Mouse (Mus musculus) liver, embryonic 14.5 days (tissue): ENCODE data around the gene Cd160. TPM values are rescaled to one million over a fixed set of nuclear protein-coding genes. Genes with fewer than 3 reads are reported as not detected.

Source experiments
- ATAC-seq: fragments of 200-750 bp; cut with Nextera tagmentation; 2 replicates; pipeline ENCODE4 v1.8.0; 2017; ENCODE audit warnings: moderate number of reproducible peaks, mild to moderate bottlenecking, moderate library complexity; ENCODE audit not compliant: insufficient read depth
- DNase-seq, 3 experiments: peaks; one replicate each; pipeline ENCODE4 v3.0.0-alpha.2; 2012 to 2013; ENCODE audit warnings: low read depth in 3 of 3, low spot score in 3 of 3
- H3K27ac ChIP-seq: fragments of 300-500 bp; sonication (generic); 2 replicates; pipeline ENCODE4 v1.5.1; 2014; ENCODE audit warnings: moderate library complexity, mild to moderate bottlenecking, control low read depth, inconsistent platforms
- H3K27me3 ChIP-seq: fragments of 300-500 bp; sonication (generic); 2 replicates; pipeline ENCODE4 v1.6.1; 2014; ENCODE audit warnings: mild to moderate bottlenecking, low read length, moderate library complexity; ENCODE audit not compliant: control insufficient read depth, insufficient read depth
- H3K36me3 ChIP-seq: fragments of 300-500 bp; sonication (generic); replicated peaks from 2 replicates; pipeline ENCODE4 v1.6.1; 2014; ENCODE audit warnings: low read depth; ENCODE audit not compliant: control insufficient read depth, insufficient read depth
- H3K4me1 ChIP-seq, 2 experiments: fragments of 200-500 bp in 1 of 2; fragments of 300-500 bp in 1 of 2; sonication (generic) in 1 of 2; replicated peaks; 2 replicates each; pipeline ENCODE4 v1.6.1; 2012 to 2014; ENCODE audit warnings: antibody characterized with exemption in 1 of 2, inconsistent platforms in 1 of 2, low read length in 1 of 2; ENCODE audit not compliant: control insufficient read depth in 2 of 2, insufficient read depth in 2 of 2
- H3K4me2 ChIP-seq: fragments of 300-500 bp; sonication (generic); 2 replicates; pipeline ENCODE4 v1.6.1; 2014; ENCODE audit warnings: low read depth, mild to moderate bottlenecking, control low read depth, moderate library complexity
- H3K4me3 ChIP-seq, 2 experiments: fragments of 200-500 bp in 1 of 2; fragments of 300-500 bp in 1 of 2; sonication (generic) in 1 of 2; 2 replicates each; pipeline ENCODE4 v1.5.1; 2012 to 2014; ENCODE audit warnings: low read depth in 2 of 2, low read length in 2 of 2, mild to moderate bottlenecking in 2 of 2, control low read depth in 1 of 2, inconsistent platforms in 1 of 2, moderate library complexity in 1 of 2; ENCODE audit not compliant: insufficient read depth in 1 of 2
- H3K9ac ChIP-seq: fragments of 300-500 bp; sonication (generic); replicated peaks from 2 replicates; pipeline ENCODE4 v1.6.1; 2014; ENCODE audit warnings: mild to moderate bottlenecking, control low read depth, moderate library complexity
- H3K9me3 ChIP-seq: fragments of 300-500 bp; sonication (generic); 2 replicates; pipeline ENCODE4 v1.6.1; 2016; ENCODE audit warnings: low read length, mixed read lengths; ENCODE audit not compliant: control insufficient read depth
- CTCF ChIP-seq: IDR thresholded peaks from 2 replicates; pipeline ENCODE4 v1.5.1; 2016; ENCODE audit warnings: antibody characterized with exemption, low read depth, control low read depth
- EP300 ChIP-seq: IDR thresholded peaks from 2 replicates; pipeline ENCODE4 v1.6.1; 2016; ENCODE audit warnings: antibody characterized with exemption, low read depth
- WGBS: fragments of 180-500 bp; shearing (Covaris S2); extraction: QIAGEN DNeasy Blood & Tissue Kit; methylation state at CpG from one replicate; pipeline ENCODE4 v1.1.7; 2014; ENCODE audit not compliant: insufficient replicate concordance; 5-methylcytosine and 5-hydroxymethylcytosine counted together
- polyA plus RNA-seq, 2 experiments: library from polyadenylated mRNA; depleted of rRNA in 1 of 2; stranded (reverse) in 1 of 2; unstranded in 1 of 2; fragments of >200 nt; fragmentation: Nextera tagmentation in 1 of 2; extraction: Ambion mirVana in 1 of 2; gene quantifications; 2 replicates each; pipeline versions ENCODE4 v1.2.1 to v1.2.3; 2012 to 2014

Gene Cd160
- polyA plus RNA-seq, 2 experiments = 0.07 to 0.11 TPM

DNA sequence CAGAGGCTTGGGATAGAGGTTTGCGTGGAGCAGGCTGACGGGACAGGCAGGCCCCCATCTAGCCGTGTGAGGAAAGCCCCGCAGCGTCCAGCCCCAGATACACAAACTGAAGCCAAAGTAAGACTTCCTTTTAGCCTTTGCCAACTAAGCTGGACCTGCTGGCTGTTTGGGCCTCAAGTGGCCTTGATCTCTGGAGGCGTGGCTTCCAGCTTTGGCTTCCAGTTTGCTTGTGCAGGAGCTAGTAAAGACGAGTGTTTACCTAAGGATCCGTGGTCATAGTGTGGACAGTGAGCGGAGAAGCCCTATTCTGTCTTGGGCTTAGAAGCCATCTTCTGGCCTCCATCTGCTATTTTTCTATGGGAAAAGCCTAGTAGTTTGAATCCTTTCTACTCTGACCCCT is 16.7 kb upstream of the Cd160 start:
- Histone ChIP-seq H3K9me3 (no peaks in the 10 kb centered on the region), H3K27ac (no peak overlapping the region), H3K4me3 (no peak overlapping the region), H3K27me3 (no peaks in the 10 kb centered on the region), H3K36me3 (no peaks in the 10 kb centered on the region), H3K4me1 (peaks cover 2 to 9% of the 10 kb centered on the region in 2 experiments; a peak in 3 of 4 replicates), H3K9ac (no peak overlapping the region), H3K4me2 (no peak overlapping the region)
- 61% methylated on average over 9 of the region's 9 CpGs for WGBS
- ATAC-seq (no peak), DNase-seq (no peak)
- TF ChIP-seq EP300 = no peak

DNA sequence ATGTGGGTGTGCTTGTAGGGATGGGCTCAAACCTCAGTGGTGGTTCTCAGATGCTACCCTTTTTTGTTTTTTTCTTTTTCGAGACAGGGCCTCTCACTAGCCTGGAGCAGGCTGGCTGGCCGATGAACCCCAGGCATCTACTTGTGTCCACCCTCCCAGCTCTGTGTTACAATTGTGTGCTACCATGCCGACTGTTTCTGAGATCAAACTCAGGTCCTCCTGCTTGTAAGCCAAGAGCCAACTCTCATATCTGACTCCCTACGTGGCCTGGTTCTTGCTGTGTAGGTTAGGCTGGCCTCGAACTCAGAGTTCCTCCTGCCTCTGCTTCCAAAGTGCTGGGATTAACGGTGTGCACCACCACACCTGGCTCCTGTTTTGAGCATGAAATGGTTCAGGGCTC is 16.0 kb upstream of the Cd160 start:
- H3K9me3 ChIP-seq = no peaks in the 10 kb centered on the region
- no peak overlapping the region for H3K4me2 ChIP-seq
- TF ChIP-seq EP300 = no peak
- TF ChIP-seq CTCF = no peak
- peaks cover 2 to 9% of the 10 kb centered on the region in 2 experiments; a peak in 3 of 4 replicates for H3K4me1 ChIP-seq
- H3K4me3 ChIP-seq = no peak overlapping the region
- WGBS = 72% methylated on average over 6 of the region's 6 CpGs
- DNase-seq (no peak), ATAC-seq (no peak)
- H3K27me3 ChIP-seq = no peaks in the 10 kb centered on the region
- no peaks in the 10 kb centered on the region for H3K36me3 ChIP-seq
- no peak overlapping the region for H3K9ac ChIP-seq
- H3K27ac ChIP-seq = no peak overlapping the region

DNA sequence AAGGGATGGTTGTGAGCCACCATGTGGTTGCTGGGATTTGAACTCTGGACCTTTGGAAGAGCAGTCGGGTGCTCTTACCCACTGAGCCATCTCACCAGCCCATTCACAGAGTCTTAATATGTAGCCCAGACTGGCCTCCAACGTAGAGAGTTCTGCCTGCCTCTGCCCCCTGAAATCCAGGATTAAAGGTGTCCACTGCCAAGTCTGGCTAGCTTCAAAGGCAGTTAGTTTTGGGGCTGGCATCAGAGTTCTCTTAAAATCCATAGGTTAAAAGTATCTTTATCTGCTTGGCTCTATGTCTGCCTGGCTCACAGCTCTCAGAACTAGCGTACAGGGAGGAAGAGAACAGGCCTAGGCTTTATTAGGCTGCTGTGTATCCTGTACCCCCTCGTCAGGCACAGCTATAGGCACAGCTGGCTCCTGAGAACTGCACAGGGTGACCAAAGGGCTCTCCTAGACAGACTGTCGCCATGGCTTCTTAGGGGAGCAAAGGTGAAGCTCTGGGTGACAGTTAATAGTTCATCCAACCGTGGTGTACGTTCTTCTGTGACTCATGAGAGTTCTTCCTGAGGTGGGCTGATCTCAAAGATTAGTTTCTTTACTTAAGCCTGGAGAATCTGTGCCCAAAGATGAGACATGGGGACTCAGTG is 10.0 kb upstream of the Cd160 start:
- Histone ChIP-seq H3K4me2 (no peak overlapping the region), H3K4me3 (no peak overlapping the region), H3K9me3 (no peaks in the 10 kb centered on the region), H3K4me1 (peaks cover 0 to 3% of the 10 kb centered on the region in 2 experiments; a peak in 2 of 4 replicates), H3K36me3 (no peaks in the 10 kb centered on the region), H3K9ac (no peak overlapping the region), H3K27ac (no peak overlapping the region), H3K27me3 (no peaks in the 10 kb centered on the region)
- ATAC-seq (no peak), DNase-seq (no peak)
- WGBS = 52% methylated on average over 7 of the region's 7 CpGs
- TF ChIP-seq CTCF (no peak), EP300 (no peak)

DNA sequence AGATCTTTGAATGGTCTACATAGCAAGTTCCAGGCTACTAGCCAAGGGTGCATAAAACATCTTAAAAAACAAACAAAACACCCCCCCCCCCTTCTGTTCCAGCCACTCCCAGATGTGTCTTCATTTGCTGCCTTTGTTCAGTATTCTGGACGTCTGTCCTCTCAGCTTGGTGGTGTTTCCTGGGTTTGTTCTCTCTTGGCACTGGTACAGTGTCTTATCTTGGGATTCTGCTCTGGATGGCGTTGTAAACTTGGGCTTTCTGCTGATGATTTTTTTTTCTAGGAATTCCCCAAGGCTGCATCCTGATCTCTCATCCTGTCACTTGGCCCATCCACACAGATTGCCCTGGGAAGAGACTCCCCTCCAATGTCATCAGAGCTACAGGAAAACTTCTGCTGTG is 7.3 kb upstream of the Cd160 start:
- Histone ChIP-seq H3K9me3 (no peaks in the 10 kb centered on the region), H3K9ac (no peak overlapping the region), H3K4me1 (peaks cover 0 to 3% of the 10 kb centered on the region in 2 experiments; a peak in 2 of 4 replicates), H3K4me2 (no peak overlapping the region), H3K27me3 (no peaks in the 10 kb centered on the region), H3K36me3 (no peaks in the 10 kb centered on the region), H3K27ac (no peak overlapping the region), H3K4me3 (no peak overlapping the region)
- 32% methylated on average over 2 of the region's 2 CpGs for WGBS
- ATAC-seq (no peak), DNase-seq (no peak)
- TF ChIP-seq CTCF = no peak

DNA sequence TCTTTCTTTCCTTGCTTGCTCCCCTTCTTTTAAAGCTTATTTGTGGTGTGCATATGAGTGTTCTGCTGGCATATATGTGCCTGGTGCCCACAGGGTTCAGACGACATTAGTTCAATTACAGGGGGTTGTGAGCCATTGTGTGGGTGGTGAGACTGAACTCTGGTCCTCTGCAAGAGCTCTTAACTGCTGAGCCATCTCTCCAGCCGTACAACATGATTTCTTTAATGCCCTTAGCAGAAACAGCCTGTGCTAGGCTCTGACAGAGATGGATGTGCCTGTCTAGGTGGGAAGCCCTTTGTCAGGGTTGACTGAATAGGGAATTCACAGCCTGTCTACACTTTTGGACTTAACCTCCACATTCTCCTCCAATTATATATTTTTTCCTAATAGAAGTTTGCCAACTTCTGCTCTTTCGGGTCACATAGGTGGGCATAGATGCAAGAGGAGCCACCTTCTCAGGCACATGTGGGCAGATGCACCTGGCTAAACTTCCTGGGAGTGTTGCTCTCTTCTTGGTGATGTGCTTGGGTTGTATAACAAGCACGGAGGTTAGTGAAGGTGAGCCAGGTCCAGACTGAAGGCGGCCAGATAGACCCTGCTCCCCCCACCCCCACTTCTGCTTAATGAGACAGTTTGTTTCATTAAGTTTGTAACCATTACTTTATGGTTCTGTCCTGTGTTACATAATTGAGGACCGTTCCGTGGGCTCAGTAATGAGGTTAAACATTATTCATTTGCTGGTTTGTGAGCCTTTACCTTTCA is 5.6 kb upstream of the Cd160 start:
- 59% methylated on average over 7 of the region's 7 CpGs for WGBS
- Histone ChIP-seq H3K9me3 (no peaks in the 10 kb centered on the region), H3K27ac (no peak overlapping the region), H3K4me1 (peaks cover 0 to 3% of the 10 kb centered on the region in 2 experiments; a peak in 2 of 4 replicates), H3K4me2 (no peak overlapping the region), H3K27me3 (no peaks in the 10 kb centered on the region), H3K36me3 (no peaks in the 10 kb centered on the region), H3K4me3 (no peak overlapping the region), H3K9ac (no peak overlapping the region)
- ATAC-seq = no peak
- no peak for TF ChIP-seq CTCF
- TF ChIP-seq EP300 = no peak
- no peak for DNase-seq
